Mouse (Mus musculus): Measurements from ENCODE around the gene BC028528. TPM values are rescaled to one million over a fixed set of nuclear protein-coding genes. Genes with fewer than 3 reads are reported as not detected.
A peak's percentile ranks its signal among the peaks of the same experiment; 100 is the strongest.

Gene BC028528
- total RNA-seq, 1 experiment: 6.4 TPM

DNA sequence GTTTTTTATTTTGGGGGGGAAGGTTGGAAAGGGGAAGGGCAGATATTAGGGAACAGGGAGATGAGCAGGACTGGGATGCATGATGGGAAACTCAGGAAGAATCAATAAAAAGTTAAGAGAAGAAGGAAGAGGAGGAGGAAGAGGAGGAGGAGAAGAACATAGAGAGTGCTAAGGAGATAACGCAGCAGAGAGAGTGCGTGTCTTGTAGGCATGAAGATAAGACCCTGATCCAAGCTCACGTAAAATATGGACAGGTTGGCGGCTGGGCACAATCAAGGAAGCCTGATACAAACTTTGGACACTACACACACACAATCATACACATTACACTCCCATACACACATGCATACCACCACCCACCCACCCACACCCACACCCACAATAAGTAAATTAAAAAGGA is 22.9 kb upstream of the BC028528 start:
- Histone ChIP-seq H3K27ac (ENCODE audit: insufficient read depth, low read depth, low read length, poor library complexity, severe bottlenecking) (no peak overlapping the region), H3K4me3 (ENCODE audit: insufficient read depth in 1 of 2, low read depth in 1 of 2, low read length in 2 of 2, poor library complexity in 1 of 2, severe bottlenecking in 1 of 2) (no peak overlapping the region), H3K9ac (ENCODE audit: insufficient read depth, low read depth, low read length, poor library complexity, severe bottlenecking) (no peak overlapping the region), H3K36me3 (ENCODE audit: control insufficient read depth, insufficient read depth, low read length, poor library complexity, severe bottlenecking) (no peaks in the 10 kb centered on the region), H3K4me1 (ENCODE audit: control insufficient read depth in 2 of 2, insufficient read depth in 2 of 2, low read length in 2 of 2, poor library complexity in 1 of 2) (peaks cover 0 to 6% of the 10 kb centered on the region in 2 experiments; a peak in 1 of 4 replicates), H3K9me3 (ENCODE audit: control insufficient read depth, insufficient read depth, low read depth, low read length) (no peaks in the 10 kb centered on the region)
- DNase-seq (ENCODE audit: low read depth, low spot score): no peak
- no peak for TF ChIP-seq MAFK (IDR thresholded peaks at IDR 0.05; ENCODE audit: insufficient read depth, low read depth, low read length)
- TF ChIP-seq CHD2 (IDR thresholded peaks at IDR 0.05; ENCODE audit: low read depth, low read length): no peak
- no peak for TF ChIP-seq ZNF384 (IDR thresholded peaks at IDR 0.05; ENCODE audit: low read depth, low read length)
- no peak for TF ChIP-seq ZC3H11A (IDR thresholded peaks at IDR 0.05; ENCODE audit: borderline replicate concordance, low read depth, low read length)
- TF ChIP-seq HCFC1 (IDR thresholded peaks at IDR 0.05; ENCODE audit: borderline replicate concordance, insufficient read depth, low read length): no peak
- in situ Hi-C loops (cut with MboI; ENCODE audit: low sequenced_read_pairs in 2 of 2, unreplicated experiment in 2 of 2): no loop called here

DNA sequence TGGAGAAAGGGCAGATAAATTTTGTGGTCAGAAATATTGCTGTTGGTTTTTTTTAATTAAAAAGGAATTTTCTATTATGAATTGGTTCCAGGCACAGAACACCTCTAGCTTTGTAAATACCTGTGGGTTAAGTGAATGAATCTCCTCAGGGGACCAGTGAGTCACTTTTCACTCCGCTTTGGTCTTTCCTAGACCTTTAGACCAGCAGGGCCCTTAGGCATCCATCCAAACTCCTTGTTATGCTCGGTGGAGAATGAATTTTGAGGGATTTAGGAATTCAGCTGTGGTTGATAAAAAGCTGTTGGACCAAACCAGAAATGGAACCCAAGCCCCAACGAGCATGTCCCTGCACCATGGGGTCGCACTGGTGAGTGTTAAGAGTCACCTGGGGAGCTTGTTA is 15.8 kb upstream of the BC028528 start:
- no peak overlapping the region for H3K4me3 ChIP-seq (ENCODE audit: insufficient read depth in 1 of 2, low read depth in 1 of 2, low read length in 2 of 2, poor library complexity in 1 of 2, severe bottlenecking in 1 of 2)
- H3K36me3 ChIP-seq (ENCODE audit: control insufficient read depth, insufficient read depth, low read length, poor library complexity, severe bottlenecking): no peaks in the 10 kb centered on the region
- no peak overlapping the region for H3K9ac ChIP-seq (ENCODE audit: insufficient read depth, low read depth, low read length, poor library complexity, severe bottlenecking)
- H3K9me3 ChIP-seq (ENCODE audit: control insufficient read depth, insufficient read depth, low read depth, low read length): no peaks in the 10 kb centered on the region
- in situ Hi-C loops (cut with MboI; ENCODE audit: low sequenced_read_pairs in 2 of 2, unreplicated experiment in 2 of 2): no loop called here
- H3K4me1 ChIP-seq (ENCODE audit: control insufficient read depth in 2 of 2, insufficient read depth in 2 of 2, low read length in 2 of 2, poor library complexity in 1 of 2): peaks cover 4 to 16% of the 10 kb centered on the region in 2 experiments; a peak in 3 of 4 replicates
- TF ChIP-seq CHD2 (IDR thresholded peaks at IDR 0.05; ENCODE audit: low read depth, low read length) (no peak), HCFC1 (IDR thresholded peaks at IDR 0.05; ENCODE audit: borderline replicate concordance, insufficient read depth, low read length) (no peak), MAFK (IDR thresholded peaks at IDR 0.05; ENCODE audit: insufficient read depth, low read depth, low read length) (no peak), ZNF384 (IDR thresholded peaks at IDR 0.05; ENCODE audit: low read depth, low read length) (no peak), ZC3H11A (IDR thresholded peaks at IDR 0.05; ENCODE audit: borderline replicate concordance, low read depth, low read length) (no peak)
- H3K27ac ChIP-seq (ENCODE audit: insufficient read depth, low read depth, low read length, poor library complexity, severe bottlenecking): no peak overlapping the region
- no peak for DNase-seq (ENCODE audit: low read depth, low spot score)

DNA sequence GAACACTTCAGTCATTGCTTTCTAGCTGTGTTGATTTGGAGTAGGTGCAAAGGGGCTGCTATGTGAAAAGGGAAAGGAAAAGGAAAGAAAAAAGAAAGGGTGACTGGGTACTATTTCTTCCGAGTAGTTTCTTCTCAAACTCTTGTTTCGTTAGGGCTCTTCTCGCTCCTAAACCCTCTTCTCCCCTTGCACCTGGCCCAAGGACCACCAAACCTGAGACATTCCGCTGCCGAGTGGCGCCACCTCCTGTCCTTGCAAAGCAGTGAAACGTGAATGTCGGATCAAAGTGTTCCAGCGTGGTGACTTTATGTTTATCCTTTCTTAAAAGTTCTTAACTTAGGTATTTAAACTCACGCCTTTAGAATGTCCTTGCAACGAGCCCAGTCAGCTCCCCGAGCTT is 15.1 kb upstream of the BC028528 start:
- peaks cover 4 to 18% of the 10 kb centered on the region in 2 experiments; a peak in 3 of 4 replicates for H3K4me1 ChIP-seq (ENCODE audit: control insufficient read depth in 2 of 2, insufficient read depth in 2 of 2, low read length in 2 of 2, poor library complexity in 1 of 2)
- no peaks in the 10 kb centered on the region for H3K9me3 ChIP-seq (ENCODE audit: control insufficient read depth, insufficient read depth, low read depth, low read length)
- DNase-seq (ENCODE audit: low read depth, low spot score): no peak
- in situ Hi-C loops (cut with MboI; ENCODE audit: low sequenced_read_pairs in 2 of 2, unreplicated experiment in 2 of 2): no loop called here
- TF ChIP-seq ZC3H11A (IDR thresholded peaks at IDR 0.05; ENCODE audit: borderline replicate concordance, low read depth, low read length): no peak
- TF ChIP-seq ZNF384 (IDR thresholded peaks at IDR 0.05; ENCODE audit: low read depth, low read length): no peak
- TF ChIP-seq CHD2 (IDR thresholded peaks at IDR 0.05; ENCODE audit: low read depth, low read length): no peak
- TF ChIP-seq HCFC1 (IDR thresholded peaks at IDR 0.05; ENCODE audit: borderline replicate concordance, insufficient read depth, low read length): no peak
- no peak for TF ChIP-seq MAFK (IDR thresholded peaks at IDR 0.05; ENCODE audit: insufficient read depth, low read depth, low read length)
- no peaks in the 10 kb centered on the region for H3K36me3 ChIP-seq (ENCODE audit: control insufficient read depth, insufficient read depth, low read length, poor library complexity, severe bottlenecking)
- no peak overlapping the region for H3K27ac ChIP-seq (ENCODE audit: insufficient read depth, low read depth, low read length, poor library complexity, severe bottlenecking)
- peak overlapping the region in 1 of 2 experiments; percentile 21; a peak in 1 of 4 replicates for H3K4me3 ChIP-seq (ENCODE audit: insufficient read depth in 1 of 2, low read depth in 1 of 2, low read length in 2 of 2, poor library complexity in 1 of 2, severe bottlenecking in 1 of 2)
- no peak overlapping the region for H3K9ac ChIP-seq (ENCODE audit: insufficient read depth, low read depth, low read length, poor library complexity, severe bottlenecking)

DNA sequence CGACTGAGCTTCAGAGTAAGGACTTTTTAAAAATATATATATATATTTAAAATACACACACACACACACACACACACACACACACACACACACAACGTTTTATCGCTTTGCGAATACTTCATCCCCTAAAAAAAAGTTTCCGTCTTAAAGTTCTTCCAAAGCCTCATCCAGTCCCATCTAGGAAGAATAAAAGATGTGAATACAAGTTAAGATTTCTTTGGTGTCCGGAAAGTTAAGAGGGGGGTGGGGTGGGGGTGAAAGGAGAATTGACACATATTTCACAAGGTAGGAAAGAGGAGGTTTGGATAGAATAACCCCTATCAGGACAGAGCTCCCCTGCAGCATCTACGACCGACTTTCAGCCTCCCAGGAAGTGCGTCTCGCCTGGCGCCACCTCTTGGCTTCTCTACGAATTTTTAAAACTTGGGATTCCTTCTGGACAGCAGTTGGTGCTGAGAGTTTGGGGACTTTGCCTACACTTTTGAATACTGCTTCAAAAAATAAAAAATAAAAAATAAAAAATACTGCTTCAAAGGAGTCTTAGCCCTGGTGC is 14.2 kb upstream of the BC028528 start:
- Histone ChIP-seq H3K27ac (ENCODE audit: insufficient read depth, low read depth, low read length, poor library complexity, severe bottlenecking) (no peak overlapping the region), H3K4me3 (ENCODE audit: insufficient read depth in 1 of 2, low read depth in 1 of 2, low read length in 2 of 2, poor library complexity in 1 of 2, severe bottlenecking in 1 of 2) (no peak overlapping the region; a peak in 1 of 4 replicates), H3K36me3 (ENCODE audit: control insufficient read depth, insufficient read depth, low read length, poor library complexity, severe bottlenecking) (no peaks in the 10 kb centered on the region)

More for the DNA sequence above, 14.2 kb upstream of the BC028528 start:
- Histone ChIP-seq H3K9me3 (ENCODE audit: control insufficient read depth, insufficient read depth, low read depth, low read length) (no peaks in the 10 kb centered on the region), H3K9ac (ENCODE audit: insufficient read depth, low read depth, low read length, poor library complexity, severe bottlenecking) (no peak overlapping the region), H3K4me1 (ENCODE audit: control insufficient read depth in 2 of 2, insufficient read depth in 2 of 2, low read length in 2 of 2, poor library complexity in 1 of 2) (peaks cover 4 to 18% of the 10 kb centered on the region in 2 experiments; a peak in 3 of 4 replicates)
- in situ Hi-C loops (cut with MboI; ENCODE audit: low sequenced_read_pairs in 2 of 2, unreplicated experiment in 2 of 2): no loop called here
- no peak for DNase-seq (ENCODE audit: low read depth, low spot score)
- TF ChIP-seq ZC3H11A (IDR thresholded peaks at IDR 0.05; ENCODE audit: borderline replicate concordance, low read depth, low read length) (0 out of 2 replicates have a peak, but pooled peaks have one; percentile 21), MAFK (IDR thresholded peaks at IDR 0.05; ENCODE audit: insufficient read depth, low read depth, low read length) (no peak)

Measured in ES-E14 (cell line).